Mouse (Mus musculus) cortical plate, adult 2 months (tissue): ENCODE results near the gene Syt16.

Experiments used
- CTCF ChIP-seq: fragments of 200-500 bp; IDR thresholded peaks from 2 replicates; pipeline ENCODE4 v1.5.1; 2011; ENCODE audit warnings: mild to moderate bottlenecking, control low read depth, low read length; ENCODE audit not compliant: insufficient read depth; ENCODE audit errors: extremely low read depth
- POLR2A ChIP-seq: fragments of 200-500 bp; IDR thresholded peaks from 2 replicates; pipeline ENCODE4 v1.6.1; 2011; ENCODE audit warnings: mild to moderate bottlenecking, low read length, control low read depth; ENCODE audit not compliant: insufficient read depth; ENCODE audit errors: extremely low read depth

- TF ChIP-seq CTCF (no peak), POLR2A (no peak)
These were observed 58.7 kb downstream of the Syt16 start for GRCm38 (mm10) chr12:74056162-74056561.
